Mouse (Mus musculus) kidney, embryonic 16.5 days (tissue): ENCODE data around the gene Kansl1l. TPM values are rescaled to one million over a fixed set of nuclear protein-coding genes. Genes with fewer than 3 reads are reported as not detected.

Experiments used
- ATAC-seq: fragments of 200-750 bp; cut with Nextera tagmentation; 2 replicates; pipeline ENCODE4 v1.8.0; 2017; ENCODE audit warnings: moderate TSS enrichment; ENCODE audit not compliant: low FRiP score, low TSS enrichment
- H3K27ac ChIP-seq: fragments of 300-500 bp; sonication (generic); 2 replicates; pipeline ENCODE4 v1.5.1; 2014; ENCODE audit warnings: low read length
- H3K27me3 ChIP-seq: fragments of 300-500 bp; sonication (generic); 2 replicates; pipeline ENCODE4 v1.6.1; 2014; ENCODE audit warnings: low read length, control low read depth, mixed read lengths; ENCODE audit not compliant: insufficient read depth
- H3K36me3 ChIP-seq: fragments of 300-500 bp; sonication (generic); 2 replicates; pipeline ENCODE4 v1.6.1; 2014; ENCODE audit warnings: low read length, control low read depth, mixed read lengths; ENCODE audit not compliant: insufficient read depth
- H3K4me1 ChIP-seq: fragments of 300-500 bp; sonication (generic); 2 replicates; pipeline ENCODE4 v1.6.1; 2014; ENCODE audit warnings: low read length, control low read depth, mixed read lengths; ENCODE audit not compliant: insufficient read depth
- H3K4me2 ChIP-seq: fragments of 300-500 bp; sonication (generic); replicated peaks from 2 replicates; pipeline ENCODE4 v1.6.1; 2014; ENCODE audit warnings: low read depth, low read length
- H3K4me3 ChIP-seq: fragments of 300-500 bp; sonication (generic); 2 replicates; pipeline ENCODE4 v1.5.1; 2014; ENCODE audit warnings: mild to moderate bottlenecking, low read length
- H3K9ac ChIP-seq: fragments of 300-500 bp; sonication (generic); replicated peaks from 2 replicates; pipeline ENCODE4 v1.6.1; 2014; ENCODE audit warnings: low read length
- H3K9me3 ChIP-seq: fragments of 300-500 bp; sonication (generic); 2 replicates; pipeline ENCODE4 v1.6.1; 2016; ENCODE audit warnings: low read length, control low read depth
- WGBS: fragments of 180-500 bp; shearing (Covaris S2); extraction: QIAGEN DNeasy Blood & Tissue Kit; methylation state at CpG from one replicate; pipeline ENCODE4 v1.1.7; 2014; 5-methylcytosine and 5-hydroxymethylcytosine counted together
- polyA plus RNA-seq: library from polyadenylated mRNA; unstranded; fragments of >200 nt; fragmentation: Nextera tagmentation; extraction: Ambion mirVana; gene quantifications from 2 replicates; pipeline ENCODE4 v1.2.1, GENCODE M21; 2015

The Kansl1l gene
- polyA plus RNA-seq: 15.6 and 19.6 TPM in 2 replicates

DNA sequence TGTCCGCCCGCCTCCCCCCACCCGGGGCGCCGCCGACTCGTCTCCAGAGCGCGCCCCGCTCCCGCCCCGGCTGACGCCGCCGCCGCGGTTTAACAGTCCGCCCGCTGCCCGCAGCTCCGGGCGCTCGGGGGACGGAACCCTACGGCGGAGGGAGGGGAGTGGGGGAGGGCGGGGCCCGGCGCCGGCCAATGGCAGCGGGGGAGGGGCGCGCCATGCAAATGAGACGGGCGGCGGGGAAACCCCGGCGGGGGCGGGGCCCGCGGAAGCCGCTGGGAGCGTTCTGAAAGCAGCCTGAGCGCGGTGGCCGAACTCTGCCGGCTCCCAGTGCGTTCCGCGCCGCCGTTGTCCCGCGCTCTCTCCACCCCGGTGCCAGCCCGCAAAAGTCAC, at the start of gene Kansl1l:
Kansl1l (minus strand) TSS at position 110 of the 387 bp plus-strand sequence.
- Histone ChIP-seq H3K4me1 (peaks cover 17% of the 10 kb centered on the region), H3K36me3 (no peaks in the 10 kb centered on the region), H3K4me3 (peak within 1 kb of the TSS; percentile 80), H3K27ac (peak within 1 kb of the TSS; percentile 97), H3K27me3 (no peaks in the 10 kb centered on the region), H3K9me3 (no peaks in the 10 kb centered on the region), H3K9ac (peak within 1 kb of the TSS; percentile 87), H3K4me2 (peak within 1 kb of the TSS; percentile 88)
- WGBS: under 1% methylated on average over 24 of the region's 56 CpGs
- peak; percentile 90 for ATAC-seq

DNA sequence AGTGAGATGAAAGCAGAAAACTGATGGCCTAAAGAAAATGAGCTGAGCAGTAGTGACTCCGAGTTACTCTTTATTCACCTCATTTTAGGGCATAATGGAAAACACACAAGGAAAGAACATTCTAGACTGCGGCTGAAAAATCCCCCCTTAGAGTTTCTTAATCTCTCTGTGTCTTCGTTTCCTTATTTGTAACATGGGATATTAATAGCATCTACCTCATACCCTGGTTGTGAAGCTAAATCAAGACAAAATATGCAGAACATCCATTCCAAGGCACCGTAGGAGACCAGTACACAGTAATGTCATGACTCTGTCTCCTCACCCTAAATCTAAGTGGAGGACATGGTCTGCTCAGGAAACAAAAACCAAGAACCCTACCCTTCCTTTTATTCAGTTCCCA, 48.3 kb upstream of the Kansl1l start:
- ATAC-seq: no peak
- no peak overlapping the region for H3K4me3 ChIP-seq
- 81% methylated on average over 4 of the region's 4 CpGs for WGBS
- no peak overlapping the region for H3K27ac ChIP-seq
- no peak overlapping the region for H3K4me2 ChIP-seq
- no peak overlapping the region for H3K9ac ChIP-seq
- peaks cover 8% of the 10 kb centered on the region for H3K4me1 ChIP-seq
- no peaks in the 10 kb centered on the region for H3K27me3 ChIP-seq
- H3K36me3 ChIP-seq: no peaks in the 10 kb centered on the region
- H3K9me3 ChIP-seq: no peaks in the 10 kb centered on the region

GRCm38 (mm10) chr1:66863741-66864495, 46.6 kb upstream of the Kansl1l start:
- WGBS: 8% methylated on average over 9 of the region's 9 CpGs
- Histone ChIP-seq H3K4me2 (peak overlapping the region; percentile 52), H3K36me3 (peaks cover 8% of the 10 kb centered on the region; the same call in 1 of the 2 replicates), H3K4me3 (peak overlapping the region; percentile 86), H3K27me3 (no peaks in the 10 kb centered on the region), H3K9me3 (0 out of 2 replicates have a peak, but pooled peaks cover 6% of the 10 kb centered on the region), H3K27ac (peak overlapping the region; percentile 26; the same call in 1 of the 2 replicates), H3K9ac (no peak overlapping the region), H3K4me1 (peaks cover 8% of the 10 kb centered on the region)
- no peak for ATAC-seq

DNA sequence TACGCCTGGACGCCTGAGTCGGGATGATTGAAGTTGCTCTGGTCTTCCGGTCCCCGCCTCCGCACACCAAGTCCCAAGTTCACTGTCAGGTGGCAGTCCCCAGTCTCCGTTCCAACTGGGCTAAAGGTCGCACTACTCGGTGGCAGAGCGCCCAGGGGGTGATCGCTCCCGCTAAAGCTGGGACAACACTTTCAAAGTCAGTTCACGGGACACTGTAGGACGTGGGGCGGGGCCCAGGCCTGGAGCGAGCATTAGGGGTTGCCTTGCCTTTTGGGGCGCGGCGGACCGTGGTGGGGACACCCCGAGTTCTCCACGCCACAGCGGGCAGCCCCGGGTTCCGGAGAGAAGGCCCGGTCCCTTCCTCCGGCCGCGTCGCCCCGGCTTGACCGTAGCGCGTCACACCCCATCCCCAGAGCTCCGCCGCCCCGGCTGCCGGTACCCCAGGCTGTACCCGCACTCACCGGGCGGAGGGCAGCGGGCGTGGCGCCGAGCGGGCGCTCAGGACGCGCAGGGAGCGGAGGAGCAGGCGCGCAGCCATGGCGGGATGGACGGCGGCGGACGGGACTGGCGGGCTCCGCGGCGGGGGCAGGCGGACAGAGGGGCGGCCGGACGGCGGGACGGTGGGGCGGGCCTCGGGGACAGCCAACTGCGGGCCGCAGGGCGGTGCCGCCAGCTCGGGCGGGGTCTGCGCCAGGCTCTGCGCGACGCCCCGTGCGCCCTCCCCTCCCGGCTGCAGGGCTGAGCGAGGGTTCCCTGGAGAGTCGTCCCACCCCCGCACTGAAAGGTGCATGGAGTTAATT, 45.5 kb upstream of the Kansl1l start, which contains the start of gene Acadl:
Acadl (minus strand) TSS at position 566 of the 800 bp plus-strand sequence.
- Histone ChIP-seq H3K9ac (peak within 1 kb of the TSS; percentile 90), H3K4me1 (peaks cover 8% of the 10 kb centered on the region), H3K27ac (peak within 1 kb of the TSS; percentile 93), H3K4me3 (peak within 1 kb of the TSS; percentile 86), H3K9me3 (peaks cover 9% of the 10 kb centered on the region; the same call in 1 of the 2 replicates), H3K36me3 (peaks cover 16% of the 10 kb centered on the region), H3K4me2 (peak within 1 kb of the TSS; percentile 52), H3K27me3 (no peaks in the 10 kb centered on the region)
- under 1% methylated on average over 68 of the region's 85 CpGs for WGBS
- peak; percentile 98 for ATAC-seq

GRCm38 (mm10) chr1:66861764-66862672, 44.7 kb upstream of the Kansl1l start:
- H3K4me2 ChIP-seq: peak overlapping the region; percentile 52
- H3K27ac ChIP-seq: peak overlapping the region; percentile 37; the same call in 1 of the 2 replicates
- H3K4me1 ChIP-seq: peaks cover 8% of the 10 kb centered on the region
- WGBS: 16% methylated on average over 14 of the region's 14 CpGs
- peaks cover 9% of the 10 kb centered on the region; the same call in 1 of the 2 replicates for H3K9me3 ChIP-seq
- peaks cover 23% of the 10 kb centered on the region for H3K36me3 ChIP-seq
- H3K9ac ChIP-seq: peak overlapping the region; percentile 90
- peak overlapping the region; percentile 86 for H3K4me3 ChIP-seq
- no peaks in the 10 kb centered on the region for H3K27me3 ChIP-seq
- no peak for ATAC-seq

GRCm38 (mm10) chr1:66847506-66847905, 30.1 kb upstream of the Kansl1l start:
- peaks cover 63% of the 10 kb centered on the region for H3K36me3 ChIP-seq
- no peak for ATAC-seq

DNA sequence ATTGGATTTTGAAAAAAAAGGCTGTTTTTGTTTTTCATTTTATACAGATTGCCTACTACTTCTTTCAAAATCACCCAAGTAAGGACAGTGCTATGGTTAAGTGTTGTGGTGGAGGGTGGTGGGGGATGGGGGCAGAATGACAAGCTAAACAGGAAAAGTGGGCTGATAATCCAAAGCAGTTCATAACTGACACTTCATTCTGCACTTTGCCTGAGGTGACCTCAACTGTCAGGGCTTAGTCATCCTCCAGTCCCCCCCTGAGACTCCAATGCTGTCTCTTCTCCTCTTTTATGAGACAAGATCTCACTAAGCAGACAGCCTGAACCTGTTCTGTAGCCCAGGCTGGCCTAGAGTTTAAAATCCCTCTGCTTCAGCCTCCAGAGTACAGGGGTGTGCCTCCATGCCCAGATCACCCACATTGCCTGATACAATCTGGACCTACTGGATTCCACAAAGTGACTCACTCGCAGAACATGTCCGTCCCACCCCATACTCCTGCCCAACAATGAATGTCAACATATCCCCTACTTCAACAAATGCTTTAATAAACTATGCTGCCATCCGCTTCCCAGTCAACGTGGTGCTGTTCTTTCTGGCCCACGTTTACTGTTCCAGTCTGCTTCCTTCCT, 28.4 kb upstream of the Kansl1l start:
- Histone ChIP-seq H3K9me3 (peaks cover 9% of the 10 kb centered on the region), H3K4me1 (no peaks in the 10 kb centered on the region), H3K27ac (no peak overlapping the region), H3K4me2 (no peak overlapping the region), H3K9ac (no peak overlapping the region), H3K4me3 (no peak overlapping the region), H3K27me3 (no peaks in the 10 kb centered on the region), H3K36me3 (peaks cover 62% of the 10 kb centered on the region)
- WGBS: 83% methylated on average over 5 of the region's 5 CpGs
- no peak for ATAC-seq

More at GRCm38 (mm10) chr1:66847506-66847905, 30.1 kb upstream of the Kansl1l start:
- no peaks in the 10 kb centered on the region for H3K4me1 ChIP-seq
- H3K4me2 ChIP-seq: no peak overlapping the region
- H3K4me3 ChIP-seq: no peak overlapping the region
- H3K9me3 ChIP-seq: peaks cover 9% of the 10 kb centered on the region
- no peaks in the 10 kb centered on the region for H3K27me3 ChIP-seq
- H3K9ac ChIP-seq: no peak overlapping the region
- 91% methylated on average over 4 of the region's 4 CpGs for WGBS
- H3K27ac ChIP-seq: no peak overlapping the region

DNA sequence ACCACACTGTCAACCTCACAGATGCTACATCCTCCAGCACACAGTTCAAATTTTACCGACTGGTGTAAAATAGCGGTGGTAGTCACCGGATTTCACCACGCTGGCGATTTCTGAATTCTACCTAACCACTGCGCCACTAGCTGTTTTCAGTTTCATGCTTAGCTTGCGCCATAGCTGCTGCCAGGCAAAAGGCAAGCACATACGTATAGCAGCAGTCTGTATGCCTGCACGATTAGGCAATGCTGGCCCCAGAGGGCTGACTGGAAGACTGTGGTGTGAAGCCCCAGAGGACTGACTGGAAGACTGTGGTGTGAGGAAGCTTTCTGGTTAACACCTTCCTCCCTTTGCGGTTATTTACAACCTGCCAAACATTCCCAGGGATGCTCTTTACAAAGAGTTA, 24.6 kb upstream of the Kansl1l start:
- H3K27ac ChIP-seq: no peak overlapping the region
- ATAC-seq: no peak
- no peak overlapping the region for H3K9ac ChIP-seq
- peaks cover 11% of the 10 kb centered on the region for H3K4me1 ChIP-seq
- no peak overlapping the region for H3K4me2 ChIP-seq
- no peaks in the 10 kb centered on the region for H3K9me3 ChIP-seq
- H3K36me3 ChIP-seq: peaks cover 32% of the 10 kb centered on the region
- no peak overlapping the region for H3K4me3 ChIP-seq
- H3K27me3 ChIP-seq: no peaks in the 10 kb centered on the region
- 74% methylated on average over 10 of the region's 10 CpGs for WGBS

- no peaks in the 10 kb centered on the region for H3K27me3 ChIP-seq
- H3K4me3 ChIP-seq: no peak overlapping the region
- no peak overlapping the region for H3K4me2 ChIP-seq
- WGBS: 77% methylated on average over 6 of the region's 6 CpGs
- ATAC-seq: no peak
- H3K9ac ChIP-seq: no peak overlapping the region
- H3K27ac ChIP-seq: no peak overlapping the region
- H3K9me3 ChIP-seq: no peaks in the 10 kb centered on the region
- peaks cover 11% of the 10 kb centered on the region for H3K4me1 ChIP-seq
- peaks cover 32% of the 10 kb centered on the region for H3K36me3 ChIP-seq
Observed at GRCm38 (mm10) chr1:66841510-66841909, 24.1 kb upstream of the Kansl1l start.
